Mouse (Mus musculus): ENCODE results near the gene Tusc2.

GRCm38 (mm10) chr9:107552690-107553393 is 10.2 kb upstream of the Tusc2 start:
- TF ChIP-seq CTCF (IDR thresholded peaks at IDR 0.05; ENCODE audit: borderline replicate concordance, insufficient read depth, low read depth, low read length) = no peak
- TF ChIP-seq POLR2A (IDR thresholded peaks at IDR 0.05; ENCODE audit: borderline replicate concordance, insufficient read depth, low read length) = no peak

Measured in cerebellum, adult 2 months (tissue).